Mouse (Mus musculus) heart, embryonic 11.5 days (tissue): ENCODE results near the gene Myl4. TPM values are rescaled to one million over a fixed set of nuclear protein-coding genes. Genes with fewer than 3 reads are reported as not detected.
"Not testable (repeated sequence)": the region's sequence is repeated elsewhere in the genome, so short reads cannot be mapped to it uniquely, and the experiment has no call there.

Experiments used
- ATAC-seq: fragments of 200-750 bp; cut with Nextera tagmentation; replicated peaks from 2 replicates; pipeline ENCODE4 v1.8.0; 2017; ENCODE audit warnings: moderate library complexity; ENCODE audit not compliant: insufficient number of reproducible peaks, low FRiP score, low TSS enrichment
- H3K27ac ChIP-seq: fragments of 300-500 bp; sonication (generic); 2 replicates; pipeline ENCODE4 v1.5.1; 2014; ENCODE audit warnings: mild to moderate bottlenecking, low read depth, low read length
- H3K27me3 ChIP-seq: fragments of 300-500 bp; sonication (generic); 2 replicates; pipeline ENCODE4 v1.6.1; 2014; ENCODE audit warnings: mild to moderate bottlenecking, low read length, mixed read lengths; ENCODE audit not compliant: control insufficient read depth, insufficient read depth
- H3K36me3 ChIP-seq: fragments of 300-500 bp; sonication (generic); 2 replicates; pipeline ENCODE4 v1.6.1; 2014; ENCODE audit warnings: mild to moderate bottlenecking, low read length, moderate library complexity, mixed read lengths; ENCODE audit not compliant: control insufficient read depth, insufficient read depth
- H3K4me1 ChIP-seq: fragments of 300-500 bp; sonication (generic); 2 replicates; pipeline ENCODE4 v1.6.1; 2014; ENCODE audit warnings: low read length; ENCODE audit not compliant: control insufficient read depth, insufficient read depth
- H3K4me2 ChIP-seq: fragments of 300-500 bp; sonication (generic); 2 replicates; pipeline ENCODE4 v1.6.1; 2014; ENCODE audit warnings: mild to moderate bottlenecking, moderate library complexity
- H3K4me3 ChIP-seq: fragments of 300-500 bp; sonication (generic); 2 replicates; pipeline ENCODE4 v1.5.1; 2014; ENCODE audit warnings: low read depth, low read length
- H3K9ac ChIP-seq: fragments of 300-500 bp; sonication (generic); 2 replicates; pipeline ENCODE4 v1.6.1; 2014; ENCODE audit warnings: mild to moderate bottlenecking, low read depth, low read length, moderate library complexity
- H3K9me3 ChIP-seq: fragments of 300-500 bp; sonication (generic); replicated peaks from 2 replicates; pipeline ENCODE4 v1.6.1; 2016; ENCODE audit warnings: low read length; ENCODE audit not compliant: control insufficient read depth
- WGBS: fragments of 180-500 bp; shearing (Covaris S2); extraction: QIAGEN DNeasy Blood & Tissue Kit; methylation state at CpG from one replicate; pipeline ENCODE4 v1.1.7; 2014; ENCODE audit not compliant: insufficient replicate concordance; 5-methylcytosine and 5-hydroxymethylcytosine counted together
- polyA plus RNA-seq: library from polyadenylated mRNA; unstranded; fragments of >200 nt; fragmentation: Nextera tagmentation; extraction: Ambion mirVana; gene quantifications from 2 replicates; pipeline ENCODE4 v1.2.1, GENCODE M21; 2014

Myl4 gene
- 3,018 and 3,194 TPM in 2 replicates for polyA plus RNA-seq

- peak; percentile 95 for ATAC-seq
- Histone ChIP-seq H3K27ac (peak within 1 kb of the TSS; percentile 91), H3K9me3 (no peaks in the 10 kb centered on the region), H3K27me3 (no peaks in the 10 kb centered on the region), H3K4me2 (peak within 1 kb of the TSS; percentile 71), H3K36me3 (no peaks in the 10 kb centered on the region), H3K4me3 (peak within 1 kb of the TSS; percentile 95), H3K9ac (peak within 1 kb of the TSS; percentile 96), H3K4me1 (0 out of 2 replicates have a peak, but pooled peaks cover 2% of the 10 kb centered on the region)
- WGBS = under 1% methylated on average over 35 of the region's 35 CpGs
Observed at GRCm38 (mm10) chr11:104550406-104550974, at the start of gene Myl4, which contains the start of gene Cdc27. Myl4 (plus strand) TSS chr11:104550663. Cdc27 (minus strand) TSS chr11:104550620.

DNA sequence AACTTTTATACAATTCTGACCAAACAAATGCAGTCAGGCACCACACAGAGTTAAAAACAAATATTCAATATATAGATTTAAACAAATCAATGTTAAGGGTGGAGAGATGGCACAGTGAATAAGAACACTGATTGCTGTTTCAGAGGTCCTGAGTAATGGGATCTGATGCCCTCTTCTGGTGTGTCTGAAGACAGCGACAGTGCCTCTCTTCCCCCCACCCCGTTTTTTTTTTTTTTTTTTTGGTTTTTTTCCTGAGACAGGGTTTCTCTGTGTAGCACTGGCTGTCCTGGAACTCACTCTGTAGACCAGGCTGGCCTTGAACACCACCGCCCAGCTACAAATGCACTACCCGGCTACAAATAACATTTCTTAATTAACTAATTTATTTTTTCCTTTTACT lies 42.0 kb upstream of the Myl4 start:
- Histone ChIP-seq H3K36me3 (peaks cover 30% of the 10 kb centered on the region), H3K27ac (no peak overlapping the region), H3K9ac (no peak overlapping the region), H3K4me3 (no peak overlapping the region), H3K4me1 (no peaks in the 10 kb centered on the region), H3K9me3 (no peaks in the 10 kb centered on the region), H3K4me2 (no peak overlapping the region), H3K27me3 (no peaks in the 10 kb centered on the region)
- whole genome bisulfite sequencing = 77% methylated on average over 4 of the region's 4 CpGs
- no peak for ATAC-seq

GRCm38 (mm10) chr11:104510606-104511005 lies 39.9 kb upstream of the Myl4 start:
- no peak for ATAC-seq
- Histone ChIP-seq H3K4me2 (no peak overlapping the region), H3K36me3 (peaks cover 25% of the 10 kb centered on the region), H3K27ac (no peak overlapping the region), H3K9ac (no peak overlapping the region), H3K9me3 (no peaks in the 10 kb centered on the region), H3K4me3 (no peak overlapping the region), H3K4me1 (no peaks in the 10 kb centered on the region), H3K27me3 (no peaks in the 10 kb centered on the region)
- 87% methylated on average over 2 of the region's 2 CpGs for WGBS

DNA sequence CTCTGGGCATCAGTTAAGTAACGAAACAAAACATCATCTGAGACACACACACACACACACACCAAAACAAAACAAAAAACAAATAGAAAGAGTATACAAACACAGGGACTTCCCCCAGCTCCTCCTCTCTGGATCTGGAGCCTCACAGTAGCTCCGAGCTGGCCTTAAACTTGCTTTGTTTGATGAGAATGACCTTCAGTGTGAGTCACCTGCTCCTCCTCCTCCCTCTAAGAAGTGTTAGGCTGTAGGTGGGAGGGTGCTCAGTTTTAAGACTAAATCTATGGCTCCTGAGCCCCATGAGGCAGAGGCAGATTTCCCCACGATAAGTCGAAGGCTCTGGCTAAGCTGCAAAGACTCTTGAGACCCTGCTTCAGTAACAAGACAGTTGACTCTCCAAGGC lies 38.0 kb upstream of the Myl4 start:
- H3K9me3 ChIP-seq = no peaks in the 10 kb centered on the region
- WGBS = 85% methylated on average over 4 of the region's 4 CpGs
- ATAC-seq = no peak
- peaks cover 28% of the 10 kb centered on the region for H3K36me3 ChIP-seq
- H3K4me1 ChIP-seq = no peaks in the 10 kb centered on the region
- H3K9ac ChIP-seq = no peak overlapping the region
- H3K27ac ChIP-seq = no peak overlapping the region
- no peaks in the 10 kb centered on the region for H3K27me3 ChIP-seq
- no peak overlapping the region for H3K4me3 ChIP-seq
- H3K4me2 ChIP-seq = no peak overlapping the region

DNA sequence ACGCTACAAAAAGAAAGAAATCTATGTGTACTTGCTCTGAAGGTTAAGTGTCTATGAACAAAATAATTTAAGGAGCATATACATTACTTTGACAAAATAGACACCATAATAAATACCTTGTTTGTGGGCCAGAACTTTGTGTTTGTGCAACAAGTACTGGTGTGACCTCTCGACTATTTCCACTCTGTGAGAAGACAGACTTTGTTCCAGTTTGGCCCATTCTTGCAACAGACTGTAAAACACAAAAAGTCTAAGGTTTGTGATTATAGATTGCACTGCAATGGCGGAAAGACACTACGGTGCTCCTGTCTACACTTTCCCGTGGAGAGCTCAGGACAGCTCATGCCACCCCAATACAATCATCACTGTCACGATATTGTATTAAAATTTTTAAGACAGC lies 24.5 kb upstream of the Myl4 start:
- ATAC-seq = no peak
- no peaks in the 10 kb centered on the region for H3K4me1 ChIP-seq
- H3K27ac ChIP-seq = no peak overlapping the region
- peaks cover 29% of the 10 kb centered on the region for H3K36me3 ChIP-seq
- no peak overlapping the region for H3K4me3 ChIP-seq
- 91% methylated on average over 6 of the region's 6 CpGs for WGBS
- no peak overlapping the region for H3K4me2 ChIP-seq
- no peaks in the 10 kb centered on the region for H3K27me3 ChIP-seq
- H3K9ac ChIP-seq = no peak overlapping the region
- no peaks in the 10 kb centered on the region for H3K9me3 ChIP-seq

DNA sequence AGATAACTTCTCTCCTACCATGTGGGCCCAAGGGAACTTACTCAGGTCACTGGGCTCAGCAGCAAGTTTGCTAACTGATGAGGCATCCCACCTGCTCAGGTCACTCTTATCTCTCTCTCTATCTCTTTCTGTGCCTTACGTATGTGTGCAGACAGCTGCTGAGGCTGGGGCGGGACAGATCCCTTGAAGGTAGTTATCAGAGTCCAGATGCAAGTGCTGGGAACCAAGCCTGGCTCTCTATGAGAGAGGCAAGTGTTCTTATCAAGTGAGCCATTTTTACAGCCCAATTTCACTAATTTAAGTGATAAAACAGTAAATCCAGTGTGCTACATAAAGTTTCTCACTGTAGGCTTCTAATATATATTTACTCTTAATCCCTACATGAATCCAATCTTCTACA lies 13.6 kb upstream of the Myl4 start:
- H3K9me3 ChIP-seq = no peaks in the 10 kb centered on the region
- peaks cover 11% of the 10 kb centered on the region for H3K36me3 ChIP-seq
- WGBS = 74% methylated on average over 2 of the region's 2 CpGs

GRCm38 (mm10) chr11:104537945-104538555 lies 12.4 kb upstream of the Myl4 start:
- Histone ChIP-seq H3K9me3 (no peaks in the 10 kb centered on the region), H3K4me2 (no peak overlapping the region), H3K27ac (no peak overlapping the region), H3K4me3 (no peak overlapping the region), H3K9ac (no peak overlapping the region), H3K27me3 (no peaks in the 10 kb centered on the region), H3K4me1 (no peaks in the 10 kb centered on the region), H3K36me3 (peaks cover 7% of the 10 kb centered on the region)
- 89% methylated on average over 2 of the region's 2 CpGs for WGBS
- no peak for ATAC-seq

More for the DNA sequence above, 13.6 kb upstream of the Myl4 start:
- no peaks in the 10 kb centered on the region for H3K27me3 ChIP-seq
- H3K4me1 ChIP-seq = no peaks in the 10 kb centered on the region
- H3K9ac ChIP-seq = no peak overlapping the region
- H3K4me2 ChIP-seq = no peak overlapping the region
- H3K4me3 ChIP-seq = no peak overlapping the region
- no peak overlapping the region for H3K27ac ChIP-seq
- no peak for ATAC-seq

DNA sequence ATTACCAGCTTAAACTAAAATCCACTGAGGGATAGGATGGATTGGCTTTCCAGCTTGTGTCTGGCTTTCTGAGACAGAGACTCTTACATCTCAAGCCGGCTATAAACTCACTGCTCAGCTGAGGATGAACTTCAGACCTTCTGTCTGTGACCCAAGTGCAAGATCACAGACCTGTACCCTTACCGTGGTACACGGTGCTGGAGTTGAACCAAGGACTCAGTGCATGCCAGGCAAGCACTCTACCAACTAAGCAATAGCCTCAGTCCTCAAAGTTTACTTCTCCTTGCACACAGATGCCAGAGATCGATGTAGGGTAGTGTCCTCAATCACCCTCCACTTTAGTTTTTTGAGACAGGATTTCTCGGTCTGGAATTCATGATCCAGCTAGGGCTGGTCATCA lies 10.7 kb upstream of the Myl4 start:
- no peak overlapping the region for H3K27ac ChIP-seq
- H3K4me2 ChIP-seq = no peak overlapping the region
- H3K36me3 ChIP-seq = no peaks in the 10 kb centered on the region; the same call in 1 of the 2 replicates
- WGBS = 95% methylated on average over 5 of the region's 5 CpGs
- peaks cover 3% of the 10 kb centered on the region; the same call in 1 of the 2 replicates for H3K4me1 ChIP-seq
- no peaks in the 10 kb centered on the region for H3K9me3 ChIP-seq
- no peaks in the 10 kb centered on the region for H3K27me3 ChIP-seq
- ATAC-seq = no peak
- H3K4me3 ChIP-seq = no peak overlapping the region
- no peak overlapping the region for H3K9ac ChIP-seq

- not testable (repeated sequence) for H3K9me3 ChIP-seq
- WGBS = 62% methylated on average over 2 of the region's 2 CpGs
Observed at GRCm38 (mm10) chr11:104543337-104543736, 7.1 kb upstream of the Myl4 start.

More at GRCm38 (mm10) chr11:104543337-104543736, 7.1 kb upstream of the Myl4 start:
- ATAC-seq, H3K27ac ChIP-seq, H3K4me2 ChIP-seq, H3K9ac ChIP-seq, H3K4me3 ChIP-seq, H3K36me3 ChIP-seq, H3K27me3 ChIP-seq, H3K4me1 ChIP-seq: not testable (repeated sequence)
